In the genomic region with DNA sequence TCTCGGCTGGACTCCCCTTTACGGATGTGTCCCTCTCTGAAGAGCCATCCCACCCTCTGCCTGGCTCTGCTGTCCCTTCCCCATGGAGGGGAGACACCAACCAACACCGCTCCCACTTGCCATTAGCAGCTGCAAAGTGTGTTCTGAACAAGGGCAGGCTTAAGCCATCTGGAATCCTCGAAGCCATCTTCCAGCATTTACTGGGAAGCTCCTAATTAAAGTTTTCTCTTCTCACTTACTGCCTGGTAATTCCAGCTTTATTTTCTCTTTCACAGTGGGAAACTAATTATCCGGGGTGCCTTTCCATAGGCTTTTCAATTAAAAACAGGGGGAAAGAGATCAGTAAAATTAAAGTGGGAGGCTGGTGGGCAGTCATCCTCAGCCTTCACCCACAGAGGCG, we compare ENCODE assay signal across 25 mouse cellular contexts. TPM values are rescaled to one million over a fixed set of nuclear protein-coding genes. Genes with fewer than 3 reads are reported as not detected.
DNase-seq lines count a peak whose midpoint lies in the region; ATAC-seq and TF ChIP-seq lines count a peak whose summit lies in the region.
"Had no signal": no experiment of that assay in that cellular context is flagged by ENCODE, and none has a peak within 500 bp of the region (broad histone marks: within the 10 kb centered on the region; RNA-seq: fewer than 3 reads in every experiment).

No protein-coding gene starts in this region.

- ATAC-seq in forebrain, embryonic 12.5 days (ENCODE audit: low FRiP score), result no peak
- ATAC-seq in forebrain, embryonic 11.5 days (replicated peaks; ENCODE audit: low FRiP score), result no peak
- no peak for ATAC-seq in forebrain, embryonic 14.5 days
- no peak for ATAC-seq in midbrain, embryonic 15.5 days (replicated peaks)
- ATAC-seq: CD4-positive, CD25-positive, alpha-beta regulatory T cell, adult 4 months; Patski had no signal

- H3K9ac ChIP-seq in forebrain, embryonic 12.5 days, result peak overlapping the region; percentile 21; the same call in 1 of the 2 replicates
- H3K9ac ChIP-seq in forebrain, embryonic 11.5 days (ENCODE audit: low read length), result no peak overlapping the region; the same call in 1 of the 2 replicates
- no peak overlapping the region; the same call in 1 of the 2 replicates for H3K9ac ChIP-seq in forebrain, embryonic 14.5 days (ENCODE audit: low read length)
- H3K9ac ChIP-seq in midbrain, embryonic 15.5 days, result no peak overlapping the region
- H3K9ac ChIP-seq: liver, embryonic 14.5 days; lung, embryonic 15.5 days; neural tube, embryonic 12.5 days; stomach, embryonic 15.5 days had no signal

- peaks cover 64% of the 10 kb centered on the region for H3K4me1 ChIP-seq in forebrain, embryonic 12.5 days
- peaks cover 13% of the 10 kb centered on the region for H3K4me1 ChIP-seq in forebrain, embryonic 11.5 days (replicated peaks; ENCODE audit: control insufficient read depth, insufficient read depth, low read length)
- peaks cover 56% of the 10 kb centered on the region for H3K4me1 ChIP-seq in forebrain, embryonic 14.5 days (ENCODE audit: control insufficient read depth, insufficient read depth, low read length)
- H3K4me1 ChIP-seq in midbrain, embryonic 15.5 days, result peaks cover 45% of the 10 kb centered on the region

- H3K4me2 ChIP-seq in forebrain, embryonic 12.5 days, result no peak overlapping the region
- no peak overlapping the region for H3K4me2 ChIP-seq in forebrain, embryonic 11.5 days (ENCODE audit: low read depth, low read length, severe bottlenecking)
- H3K4me2 ChIP-seq in forebrain, embryonic 14.5 days (ENCODE audit: low read length), result no peak overlapping the region
- H3K4me2 ChIP-seq in midbrain, embryonic 15.5 days, result no peak overlapping the region
- H3K4me2 ChIP-seq: heart, embryonic 11.5 days; lung, embryonic 15.5 days; neural tube, embryonic 12.5 days; stomach, embryonic 15.5 days had no signal

- H3K27ac ChIP-seq in forebrain, embryonic 12.5 days, result peak overlapping the region; percentile 70
- H3K27ac ChIP-seq in forebrain, embryonic 11.5 days (ENCODE audit: low read depth, low read length), result no peak overlapping the region
- peak overlapping the region; percentile 5; the same call in 1 of the 2 replicates for H3K27ac ChIP-seq in left cerebral cortex, adult 2 months
- no peak overlapping the region; the same call in 1 of the 2 replicates for H3K27ac ChIP-seq in forebrain, embryonic 14.5 days (ENCODE audit: low read depth, low read length)
- 0 out of 2 replicates have a peak overlapping the region, but pooled peaks have one; percentile 1 for H3K27ac ChIP-seq in midbrain, embryonic 15.5 days
- H3K27ac ChIP-seq: liver, embryonic 14.5 days; lung, embryonic 15.5 days; neural tube, embryonic 12.5 days; stomach, embryonic 15.5 days had no signal

- no peak for DNase-seq in forebrain, embryonic 11.5 days (ENCODE audit: low spot score)
- no peak for DNase-seq in left cerebral cortex, adult 2 months (ENCODE audit: extremely low spot score in 1 of 2, low spot score in 2 of 2)
- no peak for DNase-seq in left cerebral cortex, adult 18-20 months (ENCODE audit: low spot score in 2 of 2)
- DNase-seq in forebrain, embryonic 14.5 days (ENCODE audit: low spot score), result peak; percentile 52
- no peak for DNase-seq in heart, postnatal 25 days (ENCODE audit: low spot score)
- DNase-seq in urinary bladder, postnatal 10 days (ENCODE audit: low spot score), result no peak
- DNase-seq: adrenal gland, postnatal 10 days; cerebellum, adult 18-20 months; cerebellum, postnatal 25 days; embryo, embryonic 11 days; heart, postnatal 10 days; kidney, adult 8-10 months; kidney, postnatal 36 days; lung, postnatal 4 days; retina, postnatal 1 day; thymus, adult 2 months had no signal

- 23% methylated on average over 6 of the region's 6 CpGs for WGBS in forebrain, embryonic 12.5 days
- 16% methylated on average over 6 of the region's 6 CpGs for WGBS in forebrain, embryonic 11.5 days
- 11% methylated on average over 6 of the region's 6 CpGs for WGBS in forebrain, embryonic 14.5 days
- WGBS in midbrain, embryonic 15.5 days, result 37% methylated on average over 6 of the region's 6 CpGs

- intact Hi-C loops in left cerebral cortex, adult 2 months (cut with DNase I), result no loop called here
- intact Hi-C loops in heart, postnatal 25 days (cut with DNase I), result no loop called here

- no peaks in the 10 kb centered on the region for H3K9me3 ChIP-seq in forebrain, embryonic 12.5 days
- H3K9me3 ChIP-seq in forebrain, embryonic 11.5 days (ENCODE audit: control insufficient read depth, low read length), result no peaks in the 10 kb centered on the region
- no peaks in the 10 kb centered on the region for H3K9me3 ChIP-seq in forebrain, embryonic 14.5 days (replicated peaks; ENCODE audit: control insufficient read depth, low read length)
- no peaks in the 10 kb centered on the region for H3K9me3 ChIP-seq in midbrain, embryonic 15.5 days
- H3K9me3 ChIP-seq: lung, embryonic 15.5 days; neural tube, embryonic 12.5 days; stomach, embryonic 15.5 days had no signal

- TF ChIP-seq CTCF in left cerebral cortex, adult 2 months (IDR thresholded peaks at IDR 0.05), result no peak

- no peaks in the 10 kb centered on the region for H3K27me3 ChIP-seq in forebrain, embryonic 12.5 days
- no peaks in the 10 kb centered on the region for H3K27me3 ChIP-seq in forebrain, embryonic 11.5 days (ENCODE audit: control insufficient read depth, insufficient read depth, low read length)
- no peaks in the 10 kb centered on the region for H3K27me3 ChIP-seq in forebrain, embryonic 14.5 days (replicated peaks; ENCODE audit: control insufficient read depth, insufficient read depth, low read length)
- no peaks in the 10 kb centered on the region for H3K27me3 ChIP-seq in midbrain, embryonic 15.5 days (replicated peaks)
- H3K27me3 ChIP-seq: lung, embryonic 15.5 days; neural tube, embryonic 12.5 days; Patski; stomach, embryonic 15.5 days had no signal

- no peaks in the 10 kb centered on the region for H3K36me3 ChIP-seq in forebrain, embryonic 12.5 days (replicated peaks)
- no peaks in the 10 kb centered on the region for H3K36me3 ChIP-seq in forebrain, embryonic 11.5 days (ENCODE audit: control insufficient read depth, insufficient read depth, low read length)
- no peaks in the 10 kb centered on the region for H3K36me3 ChIP-seq in forebrain, embryonic 14.5 days (ENCODE audit: control insufficient read depth, insufficient read depth, low read length)
- no peaks in the 10 kb centered on the region for H3K36me3 ChIP-seq in midbrain, embryonic 15.5 days (replicated peaks)
- H3K36me3 ChIP-seq: lung, embryonic 15.5 days; neural tube, embryonic 12.5 days had no signal

- H3K4me3 ChIP-seq in forebrain, embryonic 12.5 days (replicated peaks), result no peak overlapping the region
- no peak overlapping the region for H3K4me3 ChIP-seq in forebrain, embryonic 11.5 days (ENCODE audit: low read depth, low read length)
- H3K4me3 ChIP-seq in left cerebral cortex, adult 2 months, result no peak overlapping the region
- H3K4me3 ChIP-seq in forebrain, embryonic 14.5 days (ENCODE audit: low read depth, low read length), result no peak overlapping the region
- no peak overlapping the region for H3K4me3 ChIP-seq in midbrain, embryonic 15.5 days
- H3K4me3 ChIP-seq: lung, embryonic 15.5 days; neural tube, embryonic 12.5 days; stomach, embryonic 15.5 days had no signal

RNA-seq across cellular contexts. Expression of gene Gper1, which starts 9.4 kb away (rescaled TPM):
- 4.1 and 5.2 TPM in 2 replicates for polyA plus RNA-seq in forebrain, embryonic 12.5 days (2016; fragmentation: Nextera tagmentation; extraction: Ambion mirVana)
- 1.7 and 1.9 TPM in 2 replicates for polyA plus RNA-seq in forebrain, embryonic 11.5 days (2014; fragmentation: Nextera tagmentation; extraction: Ambion mirVana)
- 1 to 10 TPM; 2.5 to 2.8 TPM for total RNA-seq in left cerebral cortex, adult 2 months (2021)
- 1 to 10 TPM; 2.8 to 3.0 TPM for total RNA-seq in left cerebral cortex, adult 18-20 months (2021)
- polyA plus RNA-seq in forebrain, embryonic 14.5 days (2014; fragmentation: Nextera tagmentation; extraction: Ambion mirVana), result 10.0 and 10.2 TPM in 2 replicates
- polyA plus RNA-seq in midbrain, embryonic 15.5 days (2015; fragmentation: Nextera tagmentation; extraction: Ambion mirVana), result 8.2 and 9.5 TPM in 2 replicates
- 1 to 10 TPM; 1.3 to 2.1 TPM for total RNA-seq in heart, postnatal 25 days (2021)
- polyA plus RNA-seq: CD4-positive, CD25-positive, alpha-beta regulatory T cell, adult 4 months had no signal

RNA-seq across cellular contexts. Expression of gene C130050O18Rik, which starts 27.3 kb away (rescaled TPM):
- polyA plus RNA-seq in forebrain, embryonic 12.5 days (2016; fragmentation: Nextera tagmentation; extraction: Ambion mirVana), result 0.10 and 0.22 TPM in 2 replicates
- polyA plus RNA-seq in forebrain, embryonic 11.5 days (2014; fragmentation: Nextera tagmentation; extraction: Ambion mirVana), result 0.17 and 0.23 TPM in 2 replicates
- under 1 TPM; 0.29 to 0.63 TPM for total RNA-seq in left cerebral cortex, adult 2 months (2021)
- under 1 TPM in 1 of 2 experiments, not detected in 1; 0.33 TPM for total RNA-seq in left cerebral cortex, adult 18-20 months (2021)
- 0.18 TPM in 1 of 2 replicates, not detected in the other for polyA plus RNA-seq in forebrain, embryonic 14.5 days (2014; fragmentation: Nextera tagmentation; extraction: Ambion mirVana)
- polyA plus RNA-seq in midbrain, embryonic 15.5 days (2015; fragmentation: Nextera tagmentation; extraction: Ambion mirVana), result 0.18 and 0.33 TPM in 2 replicates
- under 1 TPM; 0.70 to 0.78 TPM for total RNA-seq in heart, postnatal 25 days (2021)
- polyA plus RNA-seq: CD4-positive, CD25-positive, alpha-beta regulatory T cell, adult 4 months had no signal

RNA-seq across cellular contexts. Expression of gene 3110082I17Rik, which starts 28.0 kb away (rescaled TPM):
- 28.3 and 30.6 TPM in 2 replicates for polyA plus RNA-seq in forebrain, embryonic 12.5 days (2016; fragmentation: Nextera tagmentation; extraction: Ambion mirVana)
- 38.5 and 47.5 TPM in 2 replicates for polyA plus RNA-seq in forebrain, embryonic 11.5 days (2014; fragmentation: Nextera tagmentation; extraction: Ambion mirVana)
- total RNA-seq in left cerebral cortex, adult 2 months (2021), result 10 to 100 TPM; 16.3 to 17.9 TPM
- 10 to 100 TPM; 14.1 to 14.6 TPM for total RNA-seq in left cerebral cortex, adult 18-20 months (2021)
- 14.9 and 15.2 TPM in 2 replicates for polyA plus RNA-seq in forebrain, embryonic 14.5 days (2014; fragmentation: Nextera tagmentation; extraction: Ambion mirVana)
- 16.7 and 17.9 TPM in 2 replicates for polyA plus RNA-seq in midbrain, embryonic 15.5 days (2015; fragmentation: Nextera tagmentation; extraction: Ambion mirVana)
- 1 to 10 TPM; 5.0 to 5.3 TPM for total RNA-seq in heart, postnatal 25 days (2021)

RNA-seq across cellular contexts. Expression of gene Zfand2a, which starts 52.0 kb away (rescaled TPM):
- polyA plus RNA-seq in forebrain, embryonic 12.5 days (2016; fragmentation: Nextera tagmentation; extraction: Ambion mirVana), result 10.4 and 12.9 TPM in 2 replicates
- 6.4 and 7.9 TPM in 2 replicates for polyA plus RNA-seq in forebrain, embryonic 11.5 days (2014; fragmentation: Nextera tagmentation; extraction: Ambion mirVana)
- total RNA-seq in left cerebral cortex, adult 2 months (2021), result 10 to 100 TPM; 53.9 to 60.0 TPM
- 10 to 100 TPM; 54.6 to 57.6 TPM for total RNA-seq in left cerebral cortex, adult 18-20 months (2021)
- polyA plus RNA-seq in forebrain, embryonic 14.5 days (2014; fragmentation: Nextera tagmentation; extraction: Ambion mirVana), result 10.1 and 10.7 TPM in 2 replicates
- polyA plus RNA-seq in midbrain, embryonic 15.5 days (2015; fragmentation: Nextera tagmentation; extraction: Ambion mirVana), result 22.7 and 24.2 TPM in 2 replicates
- 10 to 100 TPM; 15.1 to 16.5 TPM for total RNA-seq in heart, postnatal 25 days (2021)

RNA-seq across cellular contexts. Expression of gene Gpr146, which starts 54.8 kb away (rescaled TPM):
- 1.2 and 1.4 TPM in 2 replicates for polyA plus RNA-seq in forebrain, embryonic 12.5 days (2016; fragmentation: Nextera tagmentation; extraction: Ambion mirVana)
- 1.8 and 1.9 TPM in 2 replicates for polyA plus RNA-seq in forebrain, embryonic 11.5 days (2014; fragmentation: Nextera tagmentation; extraction: Ambion mirVana)
- 10 to 100 TPM; 12.5 to 13.9 TPM for total RNA-seq in left cerebral cortex, adult 2 months (2021)
- total RNA-seq in left cerebral cortex, adult 18-20 months (2021), result 10 to 100 TPM; 10.6 to 13.0 TPM
- 0.85 and 0.93 TPM in 2 replicates for polyA plus RNA-seq in forebrain, embryonic 14.5 days (2014; fragmentation: Nextera tagmentation; extraction: Ambion mirVana)
- 2.5 and 2.7 TPM in 2 replicates for polyA plus RNA-seq in midbrain, embryonic 15.5 days (2015; fragmentation: Nextera tagmentation; extraction: Ambion mirVana)
- total RNA-seq in heart, postnatal 25 days (2021), result 10 to 100 TPM; 35.3 to 58.5 TPM

Comparison
In these comparisons a context has a peak if more than half of its experiments do, and no peak if none do; other contexts are left out.
1. H3K27ac ChIP-seq: peak in forebrain, embryonic 12.5 days (single experiment), left cerebral cortex, adult 2 months (single experiment) and midbrain, embryonic 15.5 days (single experiment); none in forebrain, embryonic 11.5 days (single experiment) and forebrain, embryonic 14.5 days (single experiment).